Mouse (Mus musculus) thymus, postnatal 14 days (tissue): ENCODE data around the gene Gm10251.
A peak's percentile ranks its signal among the peaks of the same experiment; 100 is the strongest.
"Not testable (repeated sequence)": the region's sequence is repeated elsewhere in the genome, so short reads cannot be mapped to it uniquely, and the experiment has no call there.

Experiments used
- DNase-seq: peaks from one replicate; pipeline ENCODE4 v3.0.0; 2021

The Gm10251 gene

DNA sequence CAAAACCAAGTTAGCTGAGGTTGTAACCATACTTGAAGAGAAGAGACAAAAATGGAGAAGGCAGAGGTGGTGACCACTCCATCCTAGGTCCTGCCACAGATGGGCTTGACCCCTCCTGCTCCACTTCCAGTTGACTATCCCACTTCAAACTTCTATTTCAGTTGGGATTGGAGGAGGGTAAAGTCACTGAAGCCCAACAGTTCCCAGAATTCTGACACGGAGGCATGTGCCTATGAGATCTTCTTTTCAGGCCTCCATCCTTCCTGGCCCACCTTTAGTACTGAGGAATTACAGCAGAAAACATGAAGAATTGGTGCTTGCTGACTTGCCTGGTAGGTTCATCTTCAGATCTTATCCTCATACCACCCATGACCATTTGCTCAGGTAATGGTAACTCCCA lies at the start of gene Gm10251:
Gene Gm10251, minus strand, starts transcription at position 101 of the 400 bp plus-strand sequence.
- not testable (repeated sequence) for DNase-seq

DNA sequence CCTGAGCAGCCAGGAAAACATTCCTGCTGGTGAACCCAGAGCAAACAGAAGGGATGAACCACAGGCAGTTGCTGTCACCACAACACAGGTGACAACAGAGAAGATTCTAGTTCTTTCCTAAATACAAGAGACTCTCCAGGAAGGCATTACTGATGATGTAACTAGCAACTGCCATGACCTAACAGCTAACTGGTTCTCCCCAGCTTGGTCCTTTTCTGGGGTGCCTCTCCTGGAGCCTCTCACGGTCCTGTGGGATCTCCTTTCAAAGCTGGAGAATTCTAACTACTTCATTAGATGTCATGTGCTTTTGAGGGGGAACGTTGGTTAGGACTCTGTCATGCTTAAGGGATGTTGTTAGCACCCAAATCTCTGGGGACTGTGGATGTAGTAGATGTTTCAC lies 36.2 kb upstream of the Gm10251 start, which contains the start of gene Gm8050:
Gene Gm8050, minus strand, starts transcription at position 101 of the 400 bp plus-strand sequence.
- not testable (repeated sequence) for DNase-seq

DNA sequence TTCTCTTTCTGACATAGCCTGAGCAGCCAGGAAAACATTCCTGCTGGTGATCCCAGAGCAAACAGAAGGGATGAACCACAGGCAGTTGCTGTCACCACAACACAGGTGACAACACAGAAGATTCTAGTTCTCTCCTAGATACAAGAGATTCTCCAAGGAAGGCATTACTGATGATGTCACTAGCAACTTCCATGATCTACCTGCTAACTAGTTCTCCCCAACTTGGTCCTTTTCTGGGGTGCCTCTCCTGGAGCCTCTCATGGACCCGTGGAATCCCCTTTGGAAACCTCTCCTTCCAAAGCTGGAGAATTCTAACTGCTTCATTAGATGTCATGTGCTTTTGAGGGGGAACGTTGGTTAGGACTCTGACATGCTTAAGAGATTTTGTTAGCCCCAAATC lies 61.7 kb downstream of the Gm10251 start, which contains the start of gene Gm3460:
Gene Gm3460, minus strand, starts transcription at position 101 of the 400 bp plus-strand sequence.
- DNase-seq: not testable (repeated sequence)

DNA sequence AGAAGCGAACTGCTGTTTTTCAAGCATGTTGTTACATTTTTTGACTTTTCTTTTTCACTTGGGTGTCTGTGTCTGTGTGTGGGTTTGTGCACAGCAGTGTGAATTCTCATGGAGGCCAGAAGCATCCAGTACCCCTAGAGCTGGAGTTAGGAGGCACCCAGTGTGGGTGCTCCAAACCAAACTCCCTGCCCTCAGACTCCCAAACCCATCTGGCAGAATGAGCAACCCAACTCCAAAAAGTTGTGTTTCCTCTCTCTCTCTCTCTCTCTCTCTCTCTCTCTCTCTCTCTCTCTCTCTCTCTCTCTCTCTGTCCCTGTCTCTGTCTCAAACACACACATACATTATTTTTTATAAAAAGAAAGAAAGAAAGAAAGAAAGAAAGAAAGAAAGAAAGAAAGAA lies 77.5 kb downstream of the Gm10251 start:
- peak; percentile 3 for DNase-seq

GRCm38 (mm10) chr14:6605004-6605403 lies 79.0 kb downstream of the Gm10251 start:
- DNase-seq: peak; percentile 25

DNA sequence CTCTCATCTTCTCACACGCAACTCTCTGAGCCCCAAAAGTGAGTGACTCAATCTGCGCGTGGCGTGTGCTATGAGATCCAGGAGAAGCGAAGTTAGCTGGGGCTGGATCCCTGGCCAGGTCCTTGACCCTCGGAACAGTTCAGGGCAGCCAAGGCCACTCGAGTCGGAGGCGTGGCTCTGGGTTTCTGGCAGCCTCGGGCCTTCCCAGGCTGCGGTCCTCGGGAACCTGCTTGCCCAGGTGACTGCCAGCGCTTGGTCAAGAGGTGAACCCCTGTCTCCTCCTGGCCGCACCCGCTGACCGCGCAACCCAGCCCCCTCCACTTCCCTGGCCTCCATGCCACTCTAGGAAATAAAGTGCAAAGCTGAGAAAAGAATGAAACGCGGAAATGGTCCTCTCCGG lies 79.4 kb downstream of the Gm10251 start:
- peak; percentile 1 for DNase-seq

GRCm38 (mm10) chr14:6590513-6590912 lies 93.5 kb downstream of the Gm10251 start, which contains the start of gene Gm3629:
TSS of gene Gm3629 (minus strand) at chr14:6590613.
- not testable (repeated sequence) for DNase-seq
